Mouse (Mus musculus) liver, embryonic 18 days (tissue): Measurements from ENCODE around the gene Pcgf2. TPM values are rescaled to one million over a fixed set of nuclear protein-coding genes. Genes with fewer than 3 reads are reported as not detected.

Experiments used
- polyA plus RNA-seq: library from polyadenylated mRNA; depleted of rRNA; stranded (reverse); fragments of >200 nt; gene quantifications from 2 replicates; pipeline ENCODE4 v1.2.3, GENCODE M21; 2012; rRNA removed

Pcgf2 gene
- 9.7 and 14.6 TPM in 2 replicates for polyA plus RNA-seq

DNA sequence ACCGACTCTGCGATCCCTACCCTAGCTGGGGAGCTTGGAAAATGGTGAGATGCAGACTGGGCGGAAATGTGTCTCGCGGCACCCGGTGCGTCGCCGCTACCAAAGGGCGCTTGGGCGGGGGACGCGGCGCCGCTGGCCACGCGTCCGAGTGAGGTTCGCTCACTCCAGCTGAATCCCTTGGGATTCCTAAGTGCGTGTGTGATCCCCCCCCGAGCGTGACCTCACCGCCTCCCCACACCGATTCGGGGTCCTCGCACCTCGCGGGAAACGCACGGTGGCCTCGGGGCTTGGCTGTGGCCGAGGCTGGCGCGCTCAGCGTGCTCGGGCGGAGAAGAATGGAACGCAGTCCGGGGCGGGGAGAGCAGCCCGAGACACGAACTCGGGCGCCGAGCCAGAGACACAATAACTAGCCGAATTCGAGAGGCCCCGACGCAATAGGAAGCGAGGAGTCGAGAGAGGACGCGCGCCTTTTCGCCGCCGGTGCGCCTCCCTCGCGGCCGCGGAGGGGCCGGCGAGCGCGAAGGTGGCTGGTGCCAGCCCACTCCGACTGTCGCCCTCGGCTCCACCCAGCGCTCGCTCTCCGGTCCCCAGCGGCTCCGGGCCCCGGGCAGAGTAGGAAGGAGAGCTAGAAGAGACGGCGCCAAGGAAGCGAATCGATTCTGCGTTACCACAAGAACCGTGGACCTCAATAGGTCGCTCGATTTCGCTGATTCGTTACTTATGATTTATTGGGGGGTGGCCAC, at the start of gene Pcgf2:
Gene Pcgf2, minus strand, starts transcription at position 495 of the 743 bp plus-strand sequence.

DNA sequence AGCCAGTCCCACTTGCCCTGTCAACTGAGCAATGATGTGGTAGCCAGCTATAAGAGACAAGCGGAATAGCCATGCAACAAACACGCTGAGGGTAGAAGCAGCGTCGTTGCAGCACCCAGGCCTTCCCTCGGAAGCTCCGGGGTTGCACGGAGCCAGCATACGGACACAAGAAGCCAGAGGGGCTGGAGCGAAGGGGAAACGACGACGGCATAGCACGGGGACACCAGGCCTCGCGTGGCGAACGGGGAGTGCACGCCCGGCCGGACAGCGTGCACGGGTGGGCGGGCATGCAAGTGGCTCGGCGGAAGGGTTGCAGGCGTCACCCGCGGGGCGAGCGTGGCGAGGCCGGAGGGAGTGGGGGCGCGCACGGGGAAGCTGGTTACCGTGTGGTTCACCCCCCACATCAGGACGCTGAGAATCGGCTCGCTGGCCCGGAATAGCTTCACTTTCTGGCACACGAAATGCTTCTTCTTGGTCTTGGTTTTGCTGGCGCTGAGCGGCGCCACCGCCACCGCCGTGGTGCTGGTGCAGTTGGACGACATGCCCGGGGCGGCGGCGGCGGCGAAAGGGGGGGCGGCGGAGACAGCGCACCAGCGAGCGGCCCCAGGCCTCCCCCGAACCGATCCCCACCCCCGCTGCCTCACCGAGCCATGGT, 43.9 kb upstream of the Pcgf2 start, which contains the start of gene Pip4k2b:
Gene Pip4k2b, minus strand, starts transcription at position 642 of the 655 bp plus-strand sequence.

GRCm38 (mm10) chr11:97703039-97703826, 2.9 kb upstream of the Pcgf2 start, which contains the start of gene Psmb3:
TSS of gene Psmb3 (plus strand) at chr11:97703399.

GRCm38 (mm10) chr11:97685613-97686321, 14.5 kb downstream of the Pcgf2 start, which contains the start of gene Cisd3:
TSS of gene Cisd3 (plus strand) at chr11:97685826.

DNA sequence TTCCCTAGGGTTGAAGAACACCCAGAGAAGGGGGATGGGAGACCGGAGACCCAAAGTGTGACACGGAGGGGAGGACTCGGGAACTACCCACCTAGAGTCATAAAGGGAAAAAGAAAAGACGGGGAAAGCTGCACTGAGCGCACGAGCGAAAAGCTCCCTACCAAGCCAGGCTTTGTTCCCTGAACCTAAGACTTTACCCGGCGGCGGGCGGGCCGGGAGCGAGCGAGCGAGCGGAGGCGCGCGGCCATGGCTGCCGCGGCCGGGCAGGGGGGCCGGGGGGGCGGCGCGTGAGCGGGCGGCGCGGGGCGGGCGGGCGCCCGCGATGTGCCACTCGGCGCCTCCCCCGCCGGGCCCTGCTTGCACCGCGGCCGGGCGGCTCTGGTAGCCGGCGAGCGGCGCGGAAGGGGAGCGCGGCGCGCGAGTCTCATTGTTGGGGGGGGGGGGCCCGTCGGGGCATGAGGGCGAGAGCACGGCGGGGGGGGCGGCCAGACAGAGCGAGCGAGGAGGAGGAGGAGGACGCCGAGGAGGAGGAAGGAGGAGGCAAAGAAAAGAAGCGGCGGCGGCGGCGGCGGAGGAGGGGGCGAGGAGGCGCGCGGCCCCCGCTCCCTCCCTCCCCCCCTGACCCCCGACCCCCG, 37.3 kb downstream of the Pcgf2 start, which contains the start of gene Mllt6:
Gene Mllt6, plus strand, starts transcription at position 522 of the 635 bp plus-strand sequence.

Other genes starting within 250 kb of the Pcgf2 start
- not detected in 2 replicates for gene 4933428G20Rik, start 200.2 kb downstream of the Pcgf2 start, polyA plus RNA-seq
- 0.05 and 0.07 TPM in 2 replicates for gene Srcin1, start 124.3 kb downstream of the Pcgf2 start, polyA plus RNA-seq
- gene Epop, start 70.8 kb downstream of the Pcgf2 start, polyA plus RNA-seq, result 0.79 and 0.83 TPM in 2 replicates
- gene Mllt6, start 37.1 kb downstream of the Pcgf2 start, polyA plus RNA-seq, result 2.2 and 2.8 TPM in 2 replicates
- 23.1 and 25.8 TPM in 2 replicates for gene Cisd3, start 14.7 kb downstream of the Pcgf2 start, polyA plus RNA-seq
- 166 and 173 TPM in 2 replicates for gene Psmb3, start 2.9 kb upstream of the Pcgf2 start, polyA plus RNA-seq
- gene Pip4k2b, start 44.2 kb upstream of the Pcgf2 start, polyA plus RNA-seq, result 4.7 and 5.1 TPM in 2 replicates
- gene Cwc25, start 66.1 kb upstream of the Pcgf2 start, polyA plus RNA-seq, result 6.0 and 6.5 TPM in 2 replicates
- gene 1700001P01Rik, start 75.4 kb upstream of the Pcgf2 start, polyA plus RNA-seq, result 0.05 TPM in 1 of 2 replicates, not detected in the other
- 465 and 506 TPM in 2 replicates for gene Rpl23, start 81.9 kb upstream of the Pcgf2 start, polyA plus RNA-seq
- 26.2 and 29.9 TPM in 2 replicates for gene Lasp1, start 98.5 kb upstream of the Pcgf2 start, polyA plus RNA-seq
- gene B230217C12Rik, start 140.3 kb upstream of the Pcgf2 start, polyA plus RNA-seq, result 0.22 and 0.30 TPM in 2 replicates
- 0.24 and 0.28 TPM in 2 replicates for gene Fbxo47, start 183.7 kb upstream of the Pcgf2 start, polyA plus RNA-seq